Mouse (Mus musculus): ENCODE measurements around the gene Zfp113. TPM values are rescaled to one million over a fixed set of nuclear protein-coding genes. Genes with fewer than 3 reads are reported as not detected.

Gene Zfp113
- 13.6 TPM for polyA plus RNA-seq (2015; fragmentation: Illumina TruSeq; extraction: RNeasy Lipid Tissue Mini Kit (QIAGEN cat#74804); ENCODE audit: insufficient read depth, low replicate concordance)

DNA sequence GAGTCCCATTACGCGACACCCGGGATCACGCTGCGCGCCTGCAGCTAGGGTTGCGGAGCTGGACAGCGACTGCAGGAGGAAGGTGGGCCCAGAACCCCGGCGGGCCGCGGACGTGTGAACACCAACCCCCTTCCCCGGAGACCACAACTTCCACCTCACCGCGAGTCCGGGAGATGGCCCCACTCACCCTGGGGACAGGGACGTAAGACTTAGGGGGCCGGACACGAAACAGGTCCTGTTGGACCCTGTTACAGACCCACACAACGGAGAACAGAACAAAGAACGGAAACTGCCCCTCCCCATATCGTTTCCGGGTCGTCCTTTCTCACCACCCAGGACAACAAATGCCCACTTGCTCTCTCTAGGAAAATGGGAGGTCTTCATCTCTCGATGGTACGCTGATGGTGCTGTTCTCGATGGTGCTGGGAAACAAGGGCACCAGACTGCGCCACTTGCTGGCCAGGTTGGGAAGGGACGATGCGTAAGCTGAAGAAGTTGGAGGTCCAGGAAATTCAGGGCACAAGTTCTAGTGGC lies at the start of gene Zfp113:
Zfp113 (minus strand) TSS at position 302 of the 534 bp plus-strand sequence.

DNA sequence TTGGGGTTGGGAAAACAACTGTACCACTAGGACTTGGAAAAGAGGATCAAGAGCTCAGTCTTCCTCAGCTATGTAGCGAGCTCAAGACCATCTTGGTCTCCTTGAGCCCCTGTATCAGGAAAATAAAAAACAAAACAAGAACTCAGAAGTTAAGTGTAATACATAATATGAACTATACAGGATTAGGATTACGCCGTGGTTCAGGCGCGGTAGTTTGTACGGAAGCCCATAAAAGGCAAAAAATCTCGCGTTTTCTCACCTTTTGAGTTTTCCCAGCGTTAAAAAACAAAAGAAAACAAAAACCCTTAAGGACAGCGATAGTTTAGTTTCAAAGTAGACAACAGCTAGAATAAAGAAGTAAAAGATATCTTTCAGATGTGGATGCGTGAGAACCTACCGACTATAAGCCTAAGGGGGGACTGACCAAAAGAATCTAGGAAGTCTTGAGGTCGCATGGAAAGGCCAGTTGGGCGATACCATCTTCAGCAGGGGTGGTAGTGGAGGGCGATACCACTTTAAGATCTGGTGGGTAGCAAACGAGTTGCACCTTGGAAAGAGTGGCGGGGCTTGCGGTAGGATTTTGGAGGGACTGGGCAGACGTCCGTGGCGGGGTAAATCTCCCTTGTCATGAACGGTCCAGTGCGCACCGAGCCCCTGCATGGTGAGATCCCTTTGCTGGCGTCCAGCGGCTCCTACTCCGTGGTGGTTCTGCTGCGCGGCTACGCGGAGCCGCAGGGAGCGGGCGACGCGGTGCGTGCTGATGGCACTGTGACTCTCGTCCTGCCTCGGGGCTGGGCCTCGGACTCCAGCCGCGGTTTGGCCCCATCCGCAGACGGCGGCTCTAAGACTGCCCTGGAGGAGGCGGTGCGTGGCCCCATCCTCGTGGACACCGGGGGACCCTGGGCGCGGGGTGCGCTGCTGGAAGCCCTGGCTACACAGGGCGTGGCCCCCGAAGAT lies 38.5 kb upstream of the Zfp113 start, which contains the start of gene Mblac1:
Mblac1 (plus strand) TSS at position 544 of the 957 bp plus-strand sequence.

DNA sequence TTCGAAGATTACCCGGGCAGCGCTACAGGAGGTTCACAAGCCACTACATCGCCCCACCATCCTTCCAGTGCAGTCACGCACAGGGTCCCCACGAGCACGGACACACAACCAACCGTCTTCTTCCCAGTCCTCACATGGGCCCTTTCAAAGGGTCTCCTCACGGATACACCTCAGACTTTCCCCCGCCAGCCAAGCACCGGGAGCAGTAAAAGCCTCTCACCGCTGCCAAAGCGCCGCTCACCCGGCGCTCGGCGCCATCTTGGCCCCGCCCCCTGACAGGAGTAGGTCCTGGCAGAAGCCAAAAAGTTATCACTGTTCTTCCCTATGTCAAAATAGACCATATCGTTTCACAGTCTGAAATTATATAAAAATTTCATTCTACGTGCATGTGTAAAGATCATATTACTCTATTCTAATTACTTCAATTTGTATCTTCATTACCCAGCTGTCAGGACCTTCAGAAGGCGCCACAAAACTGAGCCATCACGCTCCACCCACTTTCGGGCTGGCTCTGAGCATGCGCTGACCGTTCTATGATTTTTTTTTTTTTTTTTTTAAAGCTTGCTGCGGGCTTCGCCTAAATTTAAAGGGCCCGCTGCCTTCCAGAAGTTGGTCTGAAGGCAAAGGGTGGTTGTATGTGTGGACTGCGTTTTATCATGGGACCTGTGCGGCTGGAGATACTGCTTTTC lies 31.6 kb upstream of the Zfp113 start, which contains the start of the genes Taf6 and Cnpy4:
Taf6 (minus strand) TSS at position 502 of the 689 bp plus-strand sequence.
Cnpy4 (plus strand) TSS at position 536 of the 689 bp plus-strand sequence.

DNA sequence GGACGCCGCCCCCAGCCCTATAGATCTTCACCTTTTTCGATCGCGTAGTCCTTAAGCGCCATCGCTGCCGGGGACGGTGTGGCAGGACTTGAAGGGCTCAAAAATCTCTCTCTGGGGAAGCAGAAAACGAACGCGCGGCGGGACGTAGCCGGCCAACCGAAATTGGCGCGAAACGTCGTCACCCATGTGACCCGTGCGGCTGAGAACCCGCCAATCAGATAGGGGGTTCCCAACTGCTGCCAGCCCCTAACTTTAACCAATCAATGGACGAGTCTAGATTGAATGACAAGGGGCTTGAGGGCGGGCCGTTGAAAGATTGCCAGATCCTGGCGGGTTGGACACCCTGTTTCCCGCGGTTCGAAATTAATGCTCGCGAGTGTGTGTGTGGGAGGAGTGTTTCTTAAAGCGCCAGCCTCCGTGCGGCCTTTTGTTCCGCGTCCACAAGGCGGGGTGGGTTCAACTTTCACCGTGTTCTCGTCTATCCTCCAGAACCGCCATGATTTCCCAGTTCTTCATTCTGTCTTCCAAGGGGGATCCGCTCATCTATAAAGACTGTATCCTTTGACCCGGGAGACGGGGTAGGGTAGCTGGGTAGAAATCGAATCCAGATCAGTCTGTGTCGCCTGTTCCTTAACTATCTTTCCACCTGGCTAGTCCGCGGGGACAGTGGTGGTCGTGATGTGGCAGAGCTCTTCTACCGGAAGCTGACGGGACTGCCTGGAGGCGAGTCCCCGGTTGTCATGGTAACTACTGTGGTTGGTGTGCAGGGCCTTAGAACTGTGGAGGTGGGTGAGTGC lies 16.3 kb upstream of the Zfp113 start, which contains the start of the genes Ap4m1 and Mcm7:
Ap4m1 (plus strand) TSS at position 308 of the 797 bp plus-strand sequence.
Mcm7 (minus strand) TSS at position 728 of the 797 bp plus-strand sequence.

DNA sequence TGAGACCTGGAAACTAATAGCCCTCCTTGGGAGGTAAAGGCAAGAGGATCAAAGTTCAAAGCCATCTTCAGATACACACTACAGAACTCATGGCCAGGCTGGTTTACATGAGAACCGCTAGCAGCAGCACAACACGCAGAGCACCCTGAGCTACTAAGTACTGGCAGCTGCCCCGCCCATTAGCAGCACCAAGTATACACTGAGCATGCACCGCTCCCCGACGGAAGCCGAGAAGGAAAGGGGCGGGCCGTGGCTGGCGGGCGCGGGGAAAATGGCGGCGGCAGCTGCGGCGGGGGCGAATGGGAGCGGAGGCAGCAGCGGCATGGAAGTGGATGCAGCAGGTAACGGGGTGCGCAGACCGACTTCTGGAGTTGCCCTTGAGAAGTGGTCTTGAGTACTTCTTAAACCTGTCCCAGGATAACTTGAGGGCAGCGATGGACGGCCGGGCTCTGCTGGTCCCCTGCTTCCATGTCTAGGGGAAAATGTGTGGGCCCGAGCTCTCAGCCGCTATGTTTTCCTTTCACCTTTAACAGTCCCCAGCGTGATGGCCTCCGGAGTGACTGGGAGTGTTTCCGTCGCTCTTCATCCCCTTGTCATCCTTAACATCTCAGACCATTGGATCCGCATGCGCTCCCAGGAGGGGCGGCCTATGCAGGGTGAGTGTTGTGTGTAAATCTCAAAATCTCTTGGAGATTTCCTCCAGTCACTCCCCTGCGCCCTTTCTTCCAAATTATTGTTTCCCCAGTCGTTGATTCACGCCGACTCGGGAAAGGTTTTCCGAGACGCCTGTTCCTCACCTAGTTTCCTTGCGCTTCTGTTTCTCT lies 5.5 kb upstream of the Zfp113 start, which contains the start of gene Cops6:
Cops6 (plus strand) TSS at position 230 of the 824 bp plus-strand sequence.

DNA sequence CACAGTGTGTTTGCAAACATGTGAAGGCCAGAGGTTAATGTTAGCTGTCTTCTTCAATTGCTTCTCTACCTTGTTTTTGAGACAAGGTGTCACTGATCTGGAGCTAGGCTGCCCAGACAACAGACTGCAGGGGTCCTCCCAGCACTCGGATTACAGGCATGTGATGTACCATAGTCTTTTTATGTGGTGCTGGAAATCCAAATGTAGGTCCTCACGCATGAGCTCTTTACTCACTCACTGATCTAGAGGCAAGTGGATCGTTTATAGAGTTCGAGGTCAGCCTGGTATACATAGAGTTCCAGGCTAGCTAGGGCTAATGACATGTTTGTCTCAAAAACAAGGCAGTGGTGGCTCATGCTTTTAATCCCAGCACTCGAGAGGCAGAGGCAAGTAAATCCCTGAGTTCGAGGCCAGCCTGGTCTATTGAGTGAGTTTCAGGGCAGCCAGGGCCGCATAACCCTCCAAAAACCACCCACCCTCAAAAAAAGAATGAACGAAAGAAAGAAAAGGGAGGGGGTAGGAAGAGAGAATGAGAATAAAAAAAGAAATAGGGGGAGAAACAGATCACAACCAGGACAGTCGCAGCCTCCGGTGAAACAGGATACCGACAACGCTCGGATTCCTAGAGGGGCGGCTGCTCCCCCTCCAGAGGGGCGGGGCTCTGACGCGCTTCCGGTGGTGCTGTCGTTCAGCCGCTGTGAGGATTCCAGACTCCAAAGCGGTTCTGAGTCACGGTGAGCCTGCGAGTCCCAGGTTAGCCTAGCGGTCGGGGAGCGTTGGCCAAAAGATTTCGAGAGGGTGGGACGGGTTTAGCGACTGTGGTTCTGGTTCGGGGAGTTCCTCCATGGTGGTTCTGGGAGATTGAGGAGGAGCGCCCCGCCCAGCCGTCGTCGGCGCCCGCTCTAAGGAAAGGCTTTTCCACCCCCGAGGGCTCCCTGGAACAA lies 39.0 kb downstream of the Zfp113 start, which contains the start of gene Zscan21:
Zscan21 (plus strand) TSS at position 649 of the 944 bp plus-strand sequence.

Other genes starting within 250 kb of the Zfp113 start
- not detected for gene Cyp3a13, start 234.1 kb downstream of the Zfp113 start, polyA plus RNA-seq (2015; fragmentation: Illumina TruSeq; extraction: RNeasy Lipid Tissue Mini Kit (QIAGEN cat#74804); ENCODE audit: insufficient read depth, low replicate concordance)
- not detected for gene Gjc3, start 192.6 kb downstream of the Zfp113 start, polyA plus RNA-seq (2015; fragmentation: Illumina TruSeq; extraction: RNeasy Lipid Tissue Mini Kit (QIAGEN cat#74804); ENCODE audit: insufficient read depth, low replicate concordance)
- not detected for gene Azgp1, start 174.2 kb downstream of the Zfp113 start, polyA plus RNA-seq (2015; fragmentation: Illumina TruSeq; extraction: RNeasy Lipid Tissue Mini Kit (QIAGEN cat#74804); ENCODE audit: insufficient read depth, low replicate concordance)
- gene Smok3a, start 134.5 kb downstream of the Zfp113 start, polyA plus RNA-seq (2015; fragmentation: Illumina TruSeq; extraction: RNeasy Lipid Tissue Mini Kit (QIAGEN cat#74804); ENCODE audit: insufficient read depth, low replicate concordance): not detected
- not detected for gene Smok3b, start 134.3 kb downstream of the Zfp113 start, polyA plus RNA-seq (2015; fragmentation: Illumina TruSeq; extraction: RNeasy Lipid Tissue Mini Kit (QIAGEN cat#74804); ENCODE audit: insufficient read depth, low replicate concordance)
- not detected for gene Smok3c, start 102.5 kb downstream of the Zfp113 start, polyA plus RNA-seq (2015; fragmentation: Illumina TruSeq; extraction: RNeasy Lipid Tissue Mini Kit (QIAGEN cat#74804); ENCODE audit: insufficient read depth, low replicate concordance)
- gene Zkscan1, start 70.7 kb downstream of the Zfp113 start, polyA plus RNA-seq (2015; fragmentation: Illumina TruSeq; extraction: RNeasy Lipid Tissue Mini Kit (QIAGEN cat#74804); ENCODE audit: insufficient read depth, low replicate concordance): 13.1 TPM
- gene Zscan21, start 38.8 kb downstream of the Zfp113 start, polyA plus RNA-seq (2015; fragmentation: Illumina TruSeq; extraction: RNeasy Lipid Tissue Mini Kit (QIAGEN cat#74804); ENCODE audit: insufficient read depth, low replicate concordance): 19.8 TPM
- 87.2 TPM for gene Cops6, start 5.3 kb upstream of the Zfp113 start, polyA plus RNA-seq (2015; fragmentation: Illumina TruSeq; extraction: RNeasy Lipid Tissue Mini Kit (QIAGEN cat#74804); ENCODE audit: insufficient read depth, low replicate concordance)
- 27.2 TPM for gene Ap4m1, start 16.3 kb upstream of the Zfp113 start, polyA plus RNA-seq (2015; fragmentation: Illumina TruSeq; extraction: RNeasy Lipid Tissue Mini Kit (QIAGEN cat#74804); ENCODE audit: insufficient read depth, low replicate concordance)
- 78.9 TPM for gene Mcm7, start 16.7 kb upstream of the Zfp113 start, polyA plus RNA-seq (2015; fragmentation: Illumina TruSeq; extraction: RNeasy Lipid Tissue Mini Kit (QIAGEN cat#74804); ENCODE audit: insufficient read depth, low replicate concordance)
- 25.7 TPM for gene Taf6, start 31.7 kb upstream of the Zfp113 start, polyA plus RNA-seq (2015; fragmentation: Illumina TruSeq; extraction: RNeasy Lipid Tissue Mini Kit (QIAGEN cat#74804); ENCODE audit: insufficient read depth, low replicate concordance)
- gene Cnpy4, start 31.7 kb upstream of the Zfp113 start, polyA plus RNA-seq (2015; fragmentation: Illumina TruSeq; extraction: RNeasy Lipid Tissue Mini Kit (QIAGEN cat#74804); ENCODE audit: insufficient read depth, low replicate concordance): 29.8 TPM
- 1.4 TPM for gene Mblac1, start 38.6 kb upstream of the Zfp113 start, polyA plus RNA-seq (2015; fragmentation: Illumina TruSeq; extraction: RNeasy Lipid Tissue Mini Kit (QIAGEN cat#74804); ENCODE audit: insufficient read depth, low replicate concordance)
- 2.1 TPM for gene Nxpe5, start 70.2 kb upstream of the Zfp113 start, polyA plus RNA-seq (2015; fragmentation: Illumina TruSeq; extraction: RNeasy Lipid Tissue Mini Kit (QIAGEN cat#74804); ENCODE audit: insufficient read depth, low replicate concordance)
- 18.6 TPM for gene Lamtor4, start 99.7 kb upstream of the Zfp113 start, polyA plus RNA-seq (2015; fragmentation: Illumina TruSeq; extraction: RNeasy Lipid Tissue Mini Kit (QIAGEN cat#74804); ENCODE audit: insufficient read depth, low replicate concordance)
- 30.6 TPM for gene BC037034, start 108.3 kb upstream of the Zfp113 start, polyA plus RNA-seq (2015; fragmentation: Illumina TruSeq; extraction: RNeasy Lipid Tissue Mini Kit (QIAGEN cat#74804); ENCODE audit: insufficient read depth, low replicate concordance)
- 0.12 TPM for gene Gal3st4, start 117.1 kb upstream of the Zfp113 start, polyA plus RNA-seq (2015; fragmentation: Illumina TruSeq; extraction: RNeasy Lipid Tissue Mini Kit (QIAGEN cat#74804); ENCODE audit: insufficient read depth, low replicate concordance)
- not detected for gene Gm43720, start 124.2 kb upstream of the Zfp113 start, polyA plus RNA-seq (2015; fragmentation: Illumina TruSeq; extraction: RNeasy Lipid Tissue Mini Kit (QIAGEN cat#74804); ENCODE audit: insufficient read depth, low replicate concordance)
- gene Gpc2, start 124.3 kb upstream of the Zfp113 start, polyA plus RNA-seq (2015; fragmentation: Illumina TruSeq; extraction: RNeasy Lipid Tissue Mini Kit (QIAGEN cat#74804); ENCODE audit: insufficient read depth, low replicate concordance): 3.7 TPM
- 2.2 TPM for gene Stag3, start 124.5 kb upstream of the Zfp113 start, polyA plus RNA-seq (2015; fragmentation: Illumina TruSeq; extraction: RNeasy Lipid Tissue Mini Kit (QIAGEN cat#74804); ENCODE audit: insufficient read depth, low replicate concordance)
- 6.7 TPM for gene Pvrig, start 186.2 kb upstream of the Zfp113 start, polyA plus RNA-seq (2015; fragmentation: Illumina TruSeq; extraction: RNeasy Lipid Tissue Mini Kit (QIAGEN cat#74804); ENCODE audit: insufficient read depth, low replicate concordance)

Data from spleen, adult 10 weeks (tissue).